Mouse (Mus musculus) kidney, adult 2 months (tissue): Measurements from ENCODE around the gene Zfp941. TPM values are rescaled to one million over a fixed set of nuclear protein-coding genes. Genes with fewer than 3 reads are reported as not detected.

ENCODE experiments used
- DNase-seq: peaks from one replicate; pipeline ENCODE4 v3.0.0; 2021
- H3K27ac ChIP-seq: fragments of 200-500 bp; 2 replicates; pipeline ENCODE4 v1.5.1; 2012; ENCODE audit warnings: low read depth, low read length, control low read depth, inconsistent platforms; ENCODE audit not compliant: insufficient read depth
- H3K27me3 ChIP-seq: fragments of 200-500 bp; replicated peaks from 2 replicates; pipeline ENCODE4 v1.6.1; 2012; ENCODE audit warnings: mild to moderate bottlenecking, moderate library complexity, low read length, inconsistent platforms; ENCODE audit not compliant: control insufficient read depth, insufficient read depth
- H3K36me3 ChIP-seq: fragments of 200-500 bp; 2 replicates; pipeline ENCODE4 v1.6.1; 2012; ENCODE audit warnings: mild to moderate bottlenecking, moderate library complexity, low read length, inconsistent platforms; ENCODE audit not compliant: control insufficient read depth, insufficient read depth
- H3K4me1 ChIP-seq: fragments of 200-500 bp; 2 replicates; pipeline ENCODE4 v1.6.1; 2011; ENCODE audit warnings: low read length; ENCODE audit not compliant: control insufficient read depth, insufficient read depth
- H3K4me3 ChIP-seq: fragments of 200-500 bp; 2 replicates; pipeline ENCODE4 v1.5.1; 2011; ENCODE audit warnings: mild to moderate bottlenecking, low read depth, low read length, control low read depth; ENCODE audit not compliant: insufficient read depth
- CTCF ChIP-seq: fragments of 200-500 bp; conservative IDR thresholded peaks from 2 replicates; pipeline ENCODE4 v1.5.1; 2011; ENCODE audit warnings: low read depth, mild to moderate bottlenecking, control low read depth, low read length, moderate library complexity, mixed read lengths; ENCODE audit not compliant: insufficient read depth, insufficient read length
- POLR2A ChIP-seq: fragments of 200-500 bp; IDR thresholded peaks from one replicate; pipeline ENCODE4 v1.6.1; 2011; ENCODE audit warnings: low read depth, low read length, control low read depth
- whole genome bisulfite sequencing: fragments of 180-500 bp; shearing (Covaris S2); methylation state at CpG from one replicate; pipeline ENCODE4 v1.1.7; 2018; 5-methylcytosine and 5-hydroxymethylcytosine counted together
- polyA plus RNA-seq: library from polyadenylated mRNA; depleted of rRNA; stranded (reverse); fragments of >200 nt; gene quantifications from 2 replicates; pipeline ENCODE4 v1.2.3, GENCODE M21; 2012

The Zfp941 gene
- polyA plus RNA-seq, 1 experiment, result 1.0 TPM

GRCm38 (mm10) chr7:140856785-140857549, 35.0 kb upstream of the Zfp941 start, which contains the start of gene Ric8a:
Gene Ric8a, plus strand, starts transcription at chr7:140856957.
- TF ChIP-seq CTCF (no peak), POLR2A (peak; percentile 65)
- Histone ChIP-seq H3K36me3 (no peaks in the 10 kb centered on the region; the same call in 1 of the 2 replicates), H3K4me1 (peaks cover 11% of the 10 kb centered on the region; the same call in 1 of the 2 replicates), H3K27ac (peak within 1 kb of the TSS; percentile 81), H3K4me3 (peak within 1 kb of the TSS; percentile 89), H3K27me3 (no peaks in the 10 kb centered on the region)
- peak; percentile 95 for DNase-seq
- under 1% methylated on average over 50 of the region's 50 CpGs for WGBS

- peak; percentile 96 for DNase-seq
- H3K27ac ChIP-seq, result peak within 1 kb of the TSS; percentile 81
- peaks cover 11% of the 10 kb centered on the region; the same call in 1 of the 2 replicates for H3K4me1 ChIP-seq
- no peak for TF ChIP-seq POLR2A
- TF ChIP-seq CTCF, result no peak
- peak within 1 kb of the TSS; percentile 89 for H3K4me3 ChIP-seq
- no peaks in the 10 kb centered on the region for H3K27me3 ChIP-seq
- H3K36me3 ChIP-seq, result no peaks in the 10 kb centered on the region
- WGBS, result under 1% methylated on average over 51 of the region's 51 CpGs
Observed at GRCm38 (mm10) chr7:140855860-140856784, 34.1 kb upstream of the Zfp941 start, which contains the start of gene Gm45785. Gene Gm45785, minus strand, starts transcription at chr7:140856331.

GRCm38 (mm10) chr7:140855181-140855580, 33.2 kb upstream of the Zfp941 start:
- H3K27ac ChIP-seq, result no peak overlapping the region
- no peak for DNase-seq
- WGBS, result 64% methylated on average over 9 of the region's 9 CpGs
- peaks cover 11% of the 10 kb centered on the region; the same call in 1 of the 2 replicates for H3K4me1 ChIP-seq
- TF ChIP-seq POLR2A (no peak), CTCF (no peak)
- H3K4me3 ChIP-seq, result peak overlapping the region; percentile 89
- no peaks in the 10 kb centered on the region for H3K27me3 ChIP-seq
- no peaks in the 10 kb centered on the region for H3K36me3 ChIP-seq

DNA sequence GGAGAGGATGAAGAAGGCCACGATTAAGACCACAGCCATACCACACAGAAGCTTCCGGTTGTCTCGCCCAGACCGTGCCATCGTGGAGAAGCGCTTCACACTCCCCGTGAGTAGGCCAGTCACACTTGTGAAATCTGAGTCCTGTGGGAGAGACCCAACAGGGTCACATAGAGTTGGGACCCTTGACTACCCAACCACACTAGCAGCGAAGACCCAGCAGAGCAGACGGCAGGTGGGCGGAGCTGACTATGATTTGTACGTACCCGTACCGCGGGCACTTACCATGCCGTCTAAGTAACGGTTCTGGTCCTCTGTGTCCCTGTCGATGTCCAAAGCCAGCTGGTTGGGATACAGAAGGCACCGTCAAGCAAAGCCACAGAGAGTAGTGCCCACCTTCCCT, 32.5 kb upstream of the Zfp941 start:
- Histone ChIP-seq H3K27me3 (no peaks in the 10 kb centered on the region), H3K36me3 (no peaks in the 10 kb centered on the region), H3K27ac (no peak overlapping the region), H3K4me1 (peaks cover 11% of the 10 kb centered on the region; the same call in 1 of the 2 replicates), H3K4me3 (no peak overlapping the region)
- TF ChIP-seq CTCF (no peak), POLR2A (no peak)
- DNase-seq, result no peak
- 81% methylated on average over 18 of the region's 18 CpGs for WGBS

GRCm38 (mm10) chr7:140853386-140853785, 31.4 kb upstream of the Zfp941 start:
- WGBS, result 50% methylated on average over 9 of the region's 9 CpGs
- Histone ChIP-seq H3K4me1 (peaks cover 11% of the 10 kb centered on the region; the same call in 1 of the 2 replicates), H3K4me3 (no peak overlapping the region), H3K27me3 (no peaks in the 10 kb centered on the region), H3K36me3 (no peaks in the 10 kb centered on the region), H3K27ac (peak overlapping the region; percentile 5; the same call in 1 of the 2 replicates)
- peak; percentile 80 for DNase-seq
- TF ChIP-seq CTCF (no peak), POLR2A (no peak)

- no peak for DNase-seq
- no peak for TF ChIP-seq POLR2A
- Histone ChIP-seq H3K36me3 (no peaks in the 10 kb centered on the region), H3K27ac (no peak overlapping the region), H3K4me3 (no peak overlapping the region), H3K27me3 (no peaks in the 10 kb centered on the region), H3K4me1 (peaks cover 5% of the 10 kb centered on the region; the same call in 1 of the 2 replicates)
- WGBS, result 90% methylated on average over 4 of the region's 4 CpGs
Observed at GRCm38 (mm10) chr7:140851916-140852315, 29.9 kb upstream of the Zfp941 start.

DNA sequence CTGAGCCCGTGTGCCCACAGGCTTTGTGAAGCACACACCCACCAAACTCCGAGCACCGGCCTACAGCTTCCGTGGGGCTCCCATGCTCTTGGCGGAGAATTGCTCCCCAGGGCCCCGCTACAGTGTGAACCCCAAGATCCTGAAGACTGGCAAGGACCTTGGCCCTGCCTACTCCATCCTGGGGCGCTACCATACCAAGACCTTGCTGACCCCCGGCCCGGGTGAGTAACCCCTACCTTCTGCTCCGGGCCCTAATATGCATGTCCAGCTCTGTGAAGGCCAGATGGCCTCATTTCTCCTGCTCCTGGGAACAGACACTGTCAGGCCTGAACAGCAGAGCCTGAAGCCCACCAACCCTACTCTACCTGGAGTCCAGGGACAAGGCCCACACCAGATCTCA, 26.6 kb upstream of the Zfp941 start:
- TF ChIP-seq POLR2A (no peak), CTCF (no peak)
- WGBS, result 93% methylated on average over 10 of the region's 10 CpGs
- Histone ChIP-seq H3K4me3 (no peak overlapping the region), H3K4me1 (no peaks in the 10 kb centered on the region; the same call in 1 of the 2 replicates), H3K27ac (no peak overlapping the region), H3K27me3 (no peaks in the 10 kb centered on the region), H3K36me3 (no peaks in the 10 kb centered on the region)
- DNase-seq, result no peak
